Mouse (Mus musculus) megakaryocyte, embryonic 14.5 days (primary cell): ENCODE results near the gene AI593442. TPM values are rescaled to one million over a fixed set of nuclear protein-coding genes. Genes with fewer than 3 reads are reported as not detected.

Experiments used
- H3K27me3 ChIP-seq: replicated peaks from 2 replicates; pipeline ENCODE3; 2012; ENCODE audit warnings: inconsistent platforms
- H3K36me3 ChIP-seq: replicated peaks from 2 replicates; pipeline ENCODE3; 2012; ENCODE audit warnings: low read length, inconsistent platforms, mixed read lengths
- H3K4me1 ChIP-seq: 2 replicates; pipeline ENCODE4 v1.6.1; 2012; ENCODE audit warnings: inconsistent platforms
- H3K4me3 ChIP-seq: replicated peaks from 2 replicates; pipeline ENCODE3; 2012; ENCODE audit warnings: moderate library complexity, mild to moderate bottlenecking, inconsistent platforms
- H3K9me3 ChIP-seq: 2 replicates; pipeline ENCODE4 v1.6.1; 2012; ENCODE audit warnings: inconsistent platforms
- FLI1 ChIP-seq: IDR thresholded peaks from 2 replicates; pipeline ENCODE4 v1.6.1; 2012; ENCODE audit warnings: low read length, inconsistent platforms, mixed read lengths
- GATA1 ChIP-seq: IDR thresholded peaks from 3 replicates; pipeline ENCODE4 v1.6.1; 2012; ENCODE audit warnings: mixed read lengths, low read length, inconsistent platforms, borderline replicate concordance
- polyA plus RNA-seq: library from polyadenylated mRNA; stranded (reverse); fragments of >175 nt; gene quantifications from 2 replicates; pipeline ENCODE4 v1.2.3, GENCODE M21; 2012; ENCODE audit warnings: low replicate concordance; ENCODE audit not compliant: insufficient read depth

The AI593442 gene
- polyA plus RNA-seq, 1 experiment, result 0.87 TPM

GRCm38 (mm10) chr9:52645312-52645711 is 34.3 kb downstream of the AI593442 start:
- no peak overlapping the region for H3K4me3 ChIP-seq
- TF ChIP-seq FLI1 (no peak), GATA1 (no peak)
- H3K27me3 ChIP-seq, result no peaks in the 10 kb centered on the region
- H3K36me3 ChIP-seq, result no peaks in the 10 kb centered on the region
- peaks cover 31% of the 10 kb centered on the region for H3K4me1 ChIP-seq
- peaks cover under 1% of the 10 kb centered on the region; the same call in 1 of the 2 replicates for H3K9me3 ChIP-seq

- Histone ChIP-seq H3K27me3 (no peaks in the 10 kb centered on the region), H3K9me3 (peaks cover 7% of the 10 kb centered on the region), H3K4me3 (peak overlapping the region; percentile 69), H3K36me3 (peaks cover 3% of the 10 kb centered on the region), H3K4me1 (peaks cover 24% of the 10 kb centered on the region)
- no peak for TF ChIP-seq FLI1
- TF ChIP-seq GATA1, result no peak
Observed at GRCm38 (mm10) chr9:52644626-52645025, 35.0 kb downstream of the AI593442 start.

GRCm38 (mm10) chr9:52644156-52644555 is 35.4 kb downstream of the AI593442 start:
- Histone ChIP-seq H3K9me3 (peaks cover 11% of the 10 kb centered on the region), H3K4me1 (peaks cover 24% of the 10 kb centered on the region), H3K27me3 (no peaks in the 10 kb centered on the region), H3K4me3 (peak overlapping the region; percentile 33), H3K36me3 (peaks cover 5% of the 10 kb centered on the region)
- TF ChIP-seq FLI1 (no peak), GATA1 (no peak)

- Histone ChIP-seq H3K27me3 (no peaks in the 10 kb centered on the region), H3K4me3 (no peak overlapping the region), H3K4me1 (peaks cover 15% of the 10 kb centered on the region), H3K9me3 (peaks cover 11% of the 10 kb centered on the region), H3K36me3 (peaks cover 5% of the 10 kb centered on the region)
- no peak for TF ChIP-seq GATA1
- no peak for TF ChIP-seq FLI1
Observed at GRCm38 (mm10) chr9:52635991-52636390, 43.6 kb downstream of the AI593442 start.

- no peak overlapping the region for H3K4me3 ChIP-seq
- H3K27me3 ChIP-seq, result no peaks in the 10 kb centered on the region
- H3K36me3 ChIP-seq, result no peaks in the 10 kb centered on the region
- peak; percentile 48; the same call in 1 of the 2 replicates for TF ChIP-seq FLI1
- peak; percentile 72; the same call in 1 of the 3 replicates for TF ChIP-seq GATA1
- H3K9me3 ChIP-seq, result no peaks in the 10 kb centered on the region
- H3K4me1 ChIP-seq, result peaks cover 72% of the 10 kb centered on the region
Observed at GRCm38 (mm10) chr9:52623926-52624325, 55.7 kb downstream of the AI593442 start.
